ENCODE assay signal across 16 mouse cellular contexts in the genomic region with DNA sequence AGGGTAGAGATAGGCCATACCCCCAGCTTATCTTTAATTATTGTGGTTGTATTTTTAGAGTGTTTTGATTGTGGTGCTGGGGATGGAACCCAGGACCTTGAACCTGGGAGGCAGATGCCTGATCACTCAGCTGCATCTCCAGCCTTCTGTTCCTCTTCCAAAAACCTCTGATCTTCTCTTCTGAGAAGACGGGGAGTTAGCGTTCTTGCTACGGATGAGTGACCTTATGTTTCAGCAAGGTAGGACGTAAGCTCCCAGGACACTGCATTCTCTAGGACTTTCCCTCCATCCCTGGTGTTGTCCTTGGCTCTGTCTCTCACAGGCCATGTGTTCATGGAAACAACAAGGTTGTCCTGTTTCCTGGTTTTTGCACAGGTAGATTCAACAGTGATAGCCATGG.
A peak's percentile ranks its signal among the peaks of the same experiment; 100 is the strongest.
DNase-seq lines count a peak whose midpoint lies in the region; ATAC-seq and TF ChIP-seq lines count a peak whose summit lies in the region.
"Had no signal": no experiment of that assay in that cellular context is flagged by ENCODE, and none has a peak within 500 bp of the region (broad histone marks: within the 10 kb centered on the region; RNA-seq: fewer than 3 reads in every experiment).

No protein-coding gene starts in this region.

- no peak for TF ChIP-seq POLR2A in kidney, adult 2 months (IDR thresholded peaks at IDR 0.05; ENCODE audit: low read depth, low read length)

- no peak overlapping the region for H3K4me2 ChIP-seq in heart, embryonic 11.5 days
- no peak overlapping the region for H3K4me2 ChIP-seq in kidney, embryonic 14.5 days (replicated peaks; ENCODE audit: low read depth, low read length)
- H3K4me2 ChIP-seq: embryonic facial prominence, embryonic 13.5 days; embryonic facial prominence, embryonic 15.5 days; forebrain, embryonic 12.5 days had no signal

- no peak overlapping the region for H3K9ac ChIP-seq in heart, embryonic 11.5 days (ENCODE audit: low read depth, low read length)
- H3K9ac ChIP-seq in kidney, embryonic 14.5 days (ENCODE audit: low read depth, low read length), result no peak overlapping the region
- H3K9ac ChIP-seq: embryonic facial prominence, embryonic 13.5 days; embryonic facial prominence, embryonic 15.5 days; forebrain, embryonic 12.5 days had no signal

- 83% methylated on average over 4 of the region's 4 CpGs for WGBS in heart, embryonic 11.5 days (ENCODE audit: insufficient replicate concordance)
- 59% methylated on average over 4 of the region's 4 CpGs for WGBS in kidney, adult 2 months
- WGBS in kidney, embryonic 14.5 days, result 65% methylated on average over 4 of the region's 4 CpGs

- H3K4me1 ChIP-seq in heart, embryonic 11.5 days (ENCODE audit: control insufficient read depth, insufficient read depth, low read length), result no peaks in the 10 kb centered on the region; the same call in 1 of the 2 replicates
- peaks cover 3% of the 10 kb centered on the region; the same call in 1 of the 2 replicates for H3K4me1 ChIP-seq in kidney, adult 2 months (ENCODE audit: control insufficient read depth, insufficient read depth, low read length)
- H3K4me1 ChIP-seq in kidney, embryonic 14.5 days (ENCODE audit: control insufficient read depth, insufficient read depth, low read length), result no peaks in the 10 kb centered on the region
- H3K4me1 ChIP-seq: embryonic facial prominence, embryonic 13.5 days; embryonic facial prominence, embryonic 15.5 days; forebrain, embryonic 10.5 days; forebrain, embryonic 12.5 days had no signal

- H3K27ac ChIP-seq in heart, embryonic 11.5 days (ENCODE audit: low read depth, low read length), result no peak overlapping the region
- no peak overlapping the region for H3K27ac ChIP-seq in kidney, adult 2 months (ENCODE audit: insufficient read depth, low read depth, low read length)
- no peak overlapping the region for H3K27ac ChIP-seq in kidney, embryonic 14.5 days (ENCODE audit: low read depth, low read length)
- H3K27ac ChIP-seq: embryonic facial prominence, embryonic 13.5 days; embryonic facial prominence, embryonic 15.5 days; forebrain, embryonic 10.5 days; forebrain, embryonic 12.5 days had no signal

- TF ChIP-seq CTCF in kidney, adult 2 months (conservative IDR thresholded peaks at IDR 0.05; ENCODE audit: insufficient read depth, insufficient read length, low read depth, low read length), result no peak

- DNase-seq in heart, adult 11 months, result peak; percentile 19
- peak; percentile 81 for DNase-seq in kidney, adult 2 months
- DNase-seq in kidney, adult 18-20 months, result no peak
- DNase-seq in kidney, adult 9 months, result peak; percentile 57
- DNase-seq: adrenal gland, adult 2 months; adrenal gland, postnatal 10 days; embryo, embryonic 11 days had no signal

- H3K27me3 ChIP-seq in heart, embryonic 11.5 days (ENCODE audit: control insufficient read depth, insufficient read depth, low read length), result no peaks in the 10 kb centered on the region
- no peaks in the 10 kb centered on the region for H3K27me3 ChIP-seq in kidney, adult 2 months (replicated peaks; ENCODE audit: control insufficient read depth, insufficient read depth, low read length)
- H3K27me3 ChIP-seq in kidney, embryonic 14.5 days (ENCODE audit: control insufficient read depth, insufficient read depth, low read length), result no peaks in the 10 kb centered on the region
- H3K27me3 ChIP-seq: embryonic facial prominence, embryonic 13.5 days; embryonic facial prominence, embryonic 15.5 days; forebrain, embryonic 12.5 days had no signal

- H3K4me3 ChIP-seq in heart, embryonic 11.5 days (ENCODE audit: low read depth, low read length), result no peak overlapping the region
- H3K4me3 ChIP-seq in kidney, adult 2 months (ENCODE audit: insufficient read depth, low read depth, low read length), result no peak overlapping the region
- no peak overlapping the region for H3K4me3 ChIP-seq in kidney, embryonic 14.5 days (ENCODE audit: low read length)
- H3K4me3 ChIP-seq: embryonic facial prominence, embryonic 13.5 days; embryonic facial prominence, embryonic 15.5 days; erythroblast, embryonic 14.5 days; forebrain, embryonic 10.5 days; forebrain, embryonic 12.5 days had no signal

- no peaks in the 10 kb centered on the region for H3K9me3 ChIP-seq in heart, embryonic 11.5 days (replicated peaks; ENCODE audit: control insufficient read depth, low read length)
- no peaks in the 10 kb centered on the region for H3K9me3 ChIP-seq in kidney, embryonic 14.5 days (ENCODE audit: control insufficient read depth, low read length)
- H3K9me3 ChIP-seq: embryonic facial prominence, embryonic 13.5 days; embryonic facial prominence, embryonic 15.5 days; forebrain, embryonic 10.5 days; forebrain, embryonic 12.5 days had no signal

- ATAC-seq in heart, embryonic 11.5 days (replicated peaks; ENCODE audit: insufficient number of reproducible peaks, low FRiP score, low TSS enrichment), result no peak
- no peak for ATAC-seq in kidney, embryonic 14.5 days (ENCODE audit: low FRiP score, low TSS enrichment)
- ATAC-seq: forebrain, embryonic 14.5 days; forebrain, embryonic 16.5 days had no signal

- no peaks in the 10 kb centered on the region for H3K36me3 ChIP-seq in heart, embryonic 11.5 days (ENCODE audit: control insufficient read depth, insufficient read depth, low read length)
- no peaks in the 10 kb centered on the region for H3K36me3 ChIP-seq in kidney, adult 2 months (ENCODE audit: control insufficient read depth, insufficient read depth, low read length)
- H3K36me3 ChIP-seq in kidney, embryonic 14.5 days (ENCODE audit: control insufficient read depth, insufficient read depth, low read length), result no peaks in the 10 kb centered on the region
- H3K36me3 ChIP-seq: embryonic facial prominence, embryonic 13.5 days; embryonic facial prominence, embryonic 15.5 days; forebrain, embryonic 10.5 days; forebrain, embryonic 12.5 days had no signal
